Mouse (Mus musculus) heart, postnatal 0 days (tissue): ENCODE results near the gene Pld1. TPM values are rescaled to one million over a fixed set of nuclear protein-coding genes. Genes with fewer than 3 reads are reported as not detected.

Source experiments
- ATAC-seq: fragments of 200-750 bp; cut with Nextera tagmentation; 2 replicates; pipeline ENCODE4 v1.8.0; 2017; ENCODE audit warnings: low read depth, moderate number of reproducible peaks, moderate library complexity; ENCODE audit not compliant: insufficient read depth
- DNase-seq: peaks from one replicate; pipeline ENCODE4 v3.0.0-alpha.2; 2016; ENCODE audit warnings: low spot score
- H3K27ac ChIP-seq: fragments of 300-500 bp; sonication (generic); 2 replicates; pipeline ENCODE4 v1.5.1; 2014; ENCODE audit warnings: low read depth, mild to moderate bottlenecking
- H3K27me3 ChIP-seq: fragments of 300-500 bp; sonication (generic); 2 replicates; pipeline ENCODE4 v1.6.1; 2014; ENCODE audit warnings: low read length, mixed read lengths; ENCODE audit not compliant: control insufficient read depth, insufficient read depth
- H3K36me3 ChIP-seq: fragments of 300-500 bp; sonication (generic); replicated peaks from 2 replicates; pipeline ENCODE4 v1.6.1; 2014; ENCODE audit warnings: low read length, mixed read lengths; ENCODE audit not compliant: control insufficient read depth, insufficient read depth
- H3K4me1 ChIP-seq: fragments of 300-500 bp; sonication (generic); 2 replicates; pipeline ENCODE4 v1.6.1; 2014; ENCODE audit warnings: antibody characterized with exemption; ENCODE audit not compliant: control insufficient read depth, insufficient read depth
- H3K4me2 ChIP-seq: fragments of 300-500 bp; sonication (generic); 2 replicates; pipeline ENCODE4 v1.6.1; 2014; ENCODE audit warnings: low read depth, mild to moderate bottlenecking, low read length, moderate library complexity
- H3K4me3 ChIP-seq: fragments of 300-500 bp; sonication (generic); 2 replicates; pipeline ENCODE4 v1.5.1; 2014; ENCODE audit warnings: low read depth, low read length
- H3K9ac ChIP-seq: fragments of 300-500 bp; sonication (generic); replicated peaks from 2 replicates; pipeline ENCODE4 v1.6.1; 2014; ENCODE audit warnings: low read depth, low read length, mixed read lengths
- H3K9me3 ChIP-seq: fragments of 300-500 bp; sonication (generic); replicated peaks from 2 replicates; pipeline ENCODE4 v1.6.1; 2016; ENCODE audit warnings: low read length; ENCODE audit not compliant: control insufficient read depth
- CTCF ChIP-seq: IDR thresholded peaks from 2 replicates; pipeline ENCODE4 v1.5.1; 2016; ENCODE audit warnings: antibody characterized with exemption, control low read depth, low read depth
- EP300 ChIP-seq: IDR thresholded peaks from 2 replicates; pipeline ENCODE4 v1.6.1; 2016; ENCODE audit warnings: antibody characterized with exemption, low read depth
- WGBS: fragments of 180-500 bp; shearing (Covaris S2); extraction: QIAGEN DNeasy Blood & Tissue Kit; methylation state at CpG from one replicate; pipeline ENCODE4 v1.1.7; 2014; 5-methylcytosine and 5-hydroxymethylcytosine counted together
- polyA plus RNA-seq: library from polyadenylated mRNA; unstranded; fragments of >200 nt; fragmentation: Nextera tagmentation; extraction: Ambion mirVana; gene quantifications from 2 replicates; pipeline ENCODE4 v1.2.1, GENCODE M21; 2015
- total RNA-seq: library from RNA; depleted of rRNA; stranded (reverse); fragments of >200 nt; gene quantifications from 2 replicates; pipeline ENCODE4 v1.2.3, GENCODE M21; 2014; ENCODE audit warnings: low replicate concordance

The Pld1 gene
- total and polyA plus RNA-seq, 2 experiments from 2014 or later = 5.0 to 7.6 TPM

- no peaks in the 10 kb centered on the region for H3K27me3 ChIP-seq
- DNase-seq = no peak
- H3K4me3 ChIP-seq = no peak overlapping the region
- no peaks in the 10 kb centered on the region for H3K9me3 ChIP-seq
- ATAC-seq = no peak
- no peak overlapping the region for H3K9ac ChIP-seq
- no peaks in the 10 kb centered on the region for H3K4me1 ChIP-seq
- TF ChIP-seq EP300 = no peak
- no peak for TF ChIP-seq CTCF
- WGBS = 80% methylated on average over 6 of the region's 6 CpGs
- no peak overlapping the region for H3K4me2 ChIP-seq
- no peaks in the 10 kb centered on the region for H3K36me3 ChIP-seq
- no peak overlapping the region for H3K27ac ChIP-seq
These were observed 65.8 kb downstream of the Pld1 start for GRCm38 (mm10) chr3:28004321-28004720.

DNA sequence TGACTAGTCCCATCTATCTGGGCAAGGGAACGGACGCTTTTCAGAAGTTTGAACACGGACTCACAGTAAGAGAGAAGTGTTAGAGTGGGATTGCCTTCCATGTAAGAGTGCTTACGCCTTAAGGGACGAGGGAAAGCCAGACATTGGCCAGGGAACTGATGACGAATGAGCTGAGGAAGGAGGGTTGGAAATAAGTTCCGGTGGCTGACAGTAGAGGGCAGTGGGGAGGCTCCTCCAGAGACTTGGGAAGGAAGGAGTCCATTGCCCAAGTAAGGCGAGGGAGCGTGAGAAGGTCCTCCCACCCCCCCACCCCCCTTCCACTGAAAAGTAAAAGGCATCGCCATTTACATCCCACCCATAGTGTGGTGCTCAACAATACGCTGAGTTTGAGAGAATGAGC lies 69.2 kb downstream of the Pld1 start:
- WGBS = 89% methylated on average over 11 of the region's 11 CpGs
- ATAC-seq (no peak), DNase-seq (no peak)
- no peak overlapping the region for H3K4me3 ChIP-seq
- H3K4me1 ChIP-seq = no peaks in the 10 kb centered on the region
- no peaks in the 10 kb centered on the region for H3K9me3 ChIP-seq
- H3K27me3 ChIP-seq = no peaks in the 10 kb centered on the region
- no peaks in the 10 kb centered on the region for H3K36me3 ChIP-seq
- H3K4me2 ChIP-seq = no peak overlapping the region
- H3K27ac ChIP-seq = no peak overlapping the region
- no peak for TF ChIP-seq CTCF
- TF ChIP-seq EP300 = no peak
- H3K9ac ChIP-seq = no peak overlapping the region

DNA sequence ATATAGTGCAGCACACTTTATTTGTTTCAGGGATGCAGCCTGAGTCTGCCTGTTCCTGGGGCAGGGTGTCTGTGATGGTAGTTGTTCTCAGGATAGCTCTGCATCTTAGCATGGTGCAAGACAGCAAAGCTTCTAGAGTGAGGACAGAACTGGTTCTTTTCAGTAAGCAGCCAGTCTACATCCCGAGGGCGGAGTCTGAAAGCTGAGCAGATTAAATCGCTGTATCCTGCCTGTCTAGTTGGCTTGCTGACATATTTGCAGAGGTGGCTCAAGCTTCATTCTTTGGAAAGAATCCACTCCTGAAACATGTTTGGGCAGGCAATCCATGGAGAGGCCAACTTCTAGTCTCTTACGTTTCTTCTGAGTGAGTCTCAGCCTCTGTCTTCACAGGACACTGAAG lies 69.9 kb downstream of the Pld1 start:
- no peak overlapping the region for H3K4me2 ChIP-seq
- no peak overlapping the region for H3K9ac ChIP-seq
- DNase-seq = no peak
- no peak overlapping the region for H3K27ac ChIP-seq
- no peak for ATAC-seq
- TF ChIP-seq CTCF (no peak), EP300 (no peak)
- no peaks in the 10 kb centered on the region for H3K4me1 ChIP-seq
- no peaks in the 10 kb centered on the region for H3K9me3 ChIP-seq
- no peaks in the 10 kb centered on the region for H3K27me3 ChIP-seq
- 45% methylated on average over 4 of the region's 4 CpGs for WGBS
- H3K36me3 ChIP-seq = no peaks in the 10 kb centered on the region
- H3K4me3 ChIP-seq = no peak overlapping the region

DNA sequence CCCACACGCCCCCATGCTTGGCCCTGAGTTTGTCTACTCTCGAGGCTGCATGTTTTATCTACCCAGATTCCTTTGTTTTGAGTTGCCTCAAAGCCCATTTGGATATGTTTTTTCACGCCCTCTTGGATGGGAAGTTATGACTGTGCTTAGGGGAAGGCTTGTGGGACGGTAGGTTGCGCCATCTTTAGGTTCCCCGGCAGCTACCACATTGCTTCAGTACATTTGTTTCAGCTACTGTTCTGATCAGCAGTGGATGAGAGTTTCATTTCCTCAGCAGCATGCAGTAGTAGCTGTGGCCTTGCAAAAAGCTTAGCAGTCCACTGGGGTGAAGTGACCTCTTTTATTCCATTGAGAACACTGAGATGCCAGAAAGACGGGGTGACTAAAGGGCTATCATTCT lies 73.7 kb downstream of the Pld1 start:
- H3K9ac ChIP-seq = no peak overlapping the region
- H3K27me3 ChIP-seq = no peaks in the 10 kb centered on the region
- H3K4me2 ChIP-seq = no peak overlapping the region
- ATAC-seq = no peak
- H3K4me3 ChIP-seq = no peak overlapping the region
- TF ChIP-seq EP300 (no peak), CTCF (no peak)
- DNase-seq = no peak
- no peaks in the 10 kb centered on the region for H3K4me1 ChIP-seq
- H3K27ac ChIP-seq = no peak overlapping the region
- no peaks in the 10 kb centered on the region for H3K9me3 ChIP-seq
- WGBS = 74% methylated on average over 7 of the region's 7 CpGs
- no peaks in the 10 kb centered on the region for H3K36me3 ChIP-seq

DNA sequence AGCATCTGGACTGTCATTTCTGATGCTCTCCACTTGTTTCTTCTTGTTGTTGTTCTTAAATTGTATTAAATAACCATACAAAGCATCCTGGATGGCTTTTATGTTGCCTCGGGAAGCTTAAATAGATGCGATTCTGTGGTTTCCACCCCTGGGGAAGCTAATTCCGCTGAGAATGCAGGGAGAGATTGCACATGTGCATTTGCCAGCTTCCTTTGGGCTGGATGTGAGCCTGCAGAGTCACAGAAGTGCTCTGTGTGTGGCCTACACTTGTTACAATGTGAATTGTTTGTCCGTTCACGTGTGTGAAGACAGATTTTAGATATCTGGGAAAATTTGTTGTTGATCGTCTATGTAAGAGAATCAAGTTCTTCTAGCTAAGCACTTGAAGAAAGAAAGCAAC lies 74.9 kb downstream of the Pld1 start:
- no peak for ATAC-seq
- H3K4me1 ChIP-seq = no peaks in the 10 kb centered on the region

GRCm38 (mm10) chr3:28017002-28017401 lies 78.5 kb downstream of the Pld1 start:
- Histone ChIP-seq H3K4me3 (no peak overlapping the region), H3K27me3 (no peaks in the 10 kb centered on the region), H3K27ac (no peak overlapping the region), H3K9ac (no peak overlapping the region), H3K9me3 (no peaks in the 10 kb centered on the region), H3K36me3 (no peaks in the 10 kb centered on the region), H3K4me2 (no peak overlapping the region), H3K4me1 (no peaks in the 10 kb centered on the region; the same call in 1 of the 2 replicates)
- TF ChIP-seq CTCF (no peak), EP300 (no peak)
- no peak for ATAC-seq
- 86% methylated on average over 2 of the region's 2 CpGs for WGBS
- no peak for DNase-seq

More for the DNA sequence above, 74.9 kb downstream of the Pld1 start:
- H3K36me3 ChIP-seq = no peaks in the 10 kb centered on the region
- TF ChIP-seq EP300 (no peak), CTCF (no peak)
- no peak overlapping the region for H3K9ac ChIP-seq
- H3K27ac ChIP-seq = no peak overlapping the region
- no peaks in the 10 kb centered on the region for H3K9me3 ChIP-seq
- no peaks in the 10 kb centered on the region for H3K27me3 ChIP-seq
- WGBS = 69% methylated on average over 6 of the region's 6 CpGs
- DNase-seq = no peak
- H3K4me3 ChIP-seq = no peak overlapping the region
- no peak overlapping the region for H3K4me2 ChIP-seq
